Mouse (Mus musculus): Measurements from ENCODE around the gene Gsto2. TPM values are rescaled to one million over a fixed set of nuclear protein-coding genes. Genes with fewer than 3 reads are reported as not detected.

Gene Gsto2
- total RNA-seq, 2 experiments from 2014 or later, result 2.0 to 2.6 TPM

GRCm38 (mm10) chr19:47857957-47858942, 7.1 kb upstream of the Gsto2 start:
- DNase-seq, result no peak

DNA sequence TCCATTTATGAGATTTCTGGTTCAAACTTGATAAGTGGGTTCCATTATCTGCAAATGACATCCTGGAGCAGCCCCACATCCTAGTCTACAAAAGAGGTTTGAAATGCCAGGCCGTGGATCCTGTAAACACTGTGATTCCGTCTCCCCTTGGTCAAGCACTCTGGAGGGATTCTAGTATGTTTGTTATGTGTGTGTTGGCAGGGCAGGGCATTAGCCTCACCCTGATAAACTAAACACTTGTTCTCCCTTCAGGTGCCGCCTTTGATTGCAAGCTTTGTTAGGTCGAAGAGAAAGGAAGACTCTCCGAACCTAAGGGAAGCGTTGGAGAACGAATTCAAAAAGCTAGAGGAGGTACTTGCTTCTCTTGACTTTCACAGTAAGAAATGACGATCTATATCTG, 6.2 kb upstream of the Gsto2 start:
- DNase-seq, result no peak

DNA sequence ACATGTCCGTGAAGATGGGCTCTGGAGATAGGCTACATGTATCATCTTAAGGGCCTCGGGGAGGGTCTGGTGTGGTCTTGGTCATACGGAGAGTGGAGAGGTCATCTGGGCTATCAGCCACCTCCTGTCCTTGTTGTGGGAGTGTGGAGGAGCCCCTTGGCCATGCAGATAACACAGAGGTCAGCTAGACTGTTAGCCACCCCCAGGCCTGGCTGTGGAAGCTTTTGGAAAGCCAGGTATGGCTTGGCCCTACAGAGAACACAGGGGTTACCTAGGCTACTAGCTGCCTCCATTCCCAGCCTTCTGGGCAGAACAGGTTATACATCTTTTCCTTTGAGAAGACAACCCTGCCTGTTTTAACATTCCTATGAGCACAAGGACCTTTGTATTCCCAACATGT, 2.8 kb upstream of the Gsto2 start:
- no peak for DNase-seq

- DNase-seq, result no peak
Measured at GRCm38 (mm10) chr19:47864051-47864450, 1.3 kb upstream of the Gsto2 start.

DNA sequence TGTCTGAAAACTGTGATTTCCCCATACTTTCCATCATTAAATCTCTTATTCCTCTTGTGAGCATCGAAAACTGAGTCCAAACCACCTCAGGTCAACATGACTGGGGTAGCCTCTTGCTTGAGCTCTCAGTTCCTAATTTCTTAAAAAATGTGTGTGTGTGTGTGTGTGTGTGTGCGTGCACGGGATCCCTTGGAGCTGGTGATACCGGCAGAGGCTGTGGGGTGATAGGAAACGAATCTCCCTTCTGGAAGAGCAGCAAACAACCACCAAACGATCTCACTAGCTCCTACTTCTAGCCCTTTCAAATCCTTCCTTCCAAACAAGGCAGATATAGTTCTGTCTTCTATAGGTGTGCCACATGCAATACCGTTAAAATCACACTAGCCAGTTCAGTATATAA, 613 bp upstream of the Gsto2 start:
- no peak for DNase-seq

GRCm38 (mm10) chr19:47867628-47868175, 2.4 kb downstream of the Gsto2 start:
- no peak for DNase-seq

GRCm38 (mm10) chr19:47868951-47869350, 3.6 kb downstream of the Gsto2 start:
- DNase-seq, result no peak

DNA sequence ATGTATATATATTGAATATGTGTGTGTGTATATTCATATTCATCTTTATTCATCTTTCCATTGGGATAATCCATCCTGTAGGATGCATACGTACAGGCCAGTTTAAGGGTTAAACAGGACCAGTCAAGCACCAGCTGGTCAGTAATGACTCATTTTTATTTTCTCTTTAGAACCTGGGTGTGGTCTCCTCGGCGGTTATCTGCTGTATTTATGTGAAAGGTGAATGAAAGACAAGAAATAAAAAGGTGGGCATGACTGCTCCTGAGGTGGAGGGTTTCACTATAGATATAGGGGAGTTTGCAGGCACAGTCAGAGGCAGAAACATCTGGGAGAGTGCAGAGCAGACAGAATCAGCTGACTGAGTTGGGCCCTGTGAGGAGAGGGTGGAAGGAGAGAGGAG, 4.2 kb downstream of the Gsto2 start:
- no peak for DNase-seq

DNA sequence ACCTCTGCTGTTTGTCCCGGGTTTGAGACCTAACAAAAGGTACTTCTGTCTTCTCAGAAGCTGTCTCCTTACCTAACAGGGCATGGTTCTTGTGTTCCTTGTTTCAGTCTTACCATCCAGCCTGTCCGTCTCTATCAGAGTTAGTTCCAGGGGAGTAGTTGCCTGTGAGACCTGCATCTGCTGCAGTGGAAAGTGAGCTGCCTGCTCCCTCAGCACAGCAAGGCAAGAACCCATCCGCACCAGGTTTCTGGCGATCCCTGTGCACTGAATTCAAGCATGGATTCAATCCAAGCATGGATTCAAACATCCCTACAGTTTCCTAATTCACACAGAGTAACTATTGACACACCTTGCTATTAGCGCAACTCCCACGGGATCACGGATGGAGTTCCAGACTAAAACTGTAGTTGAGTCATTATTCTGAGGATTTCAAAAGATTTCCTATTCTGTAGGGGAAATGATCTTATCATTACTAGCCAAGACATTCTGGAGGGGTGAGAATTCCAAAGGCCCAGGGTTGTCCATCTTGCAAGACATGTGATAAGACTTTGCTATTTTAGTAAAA, 4.8 kb downstream of the Gsto2 start:
- no peak for DNase-seq

DNA sequence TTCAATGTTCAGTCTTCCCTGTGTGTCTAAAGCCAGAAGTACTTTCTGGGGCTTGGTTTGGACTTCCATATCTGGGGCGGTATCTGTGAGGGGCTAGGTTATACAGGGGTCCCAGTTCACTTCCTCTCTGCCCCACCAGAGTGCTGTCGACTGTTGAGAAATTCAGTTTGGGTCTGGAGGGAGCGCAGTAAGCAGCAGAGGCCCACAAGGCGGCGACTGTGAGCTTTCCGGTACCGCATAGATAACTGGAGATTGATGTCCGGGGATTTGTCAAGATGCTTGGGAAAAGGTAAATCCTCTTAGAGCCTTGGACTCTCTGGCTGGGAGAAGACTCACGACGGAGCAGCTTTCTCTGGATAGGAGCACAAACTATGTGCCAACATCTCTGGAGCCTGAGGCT, 6.2 kb downstream of the Gsto2 start:
- DNase-seq, result no peak

- no peak for DNase-seq
Measured at GRCm38 (mm10) chr19:47876252-47876651, 10.9 kb downstream of the Gsto2 start.

DNA sequence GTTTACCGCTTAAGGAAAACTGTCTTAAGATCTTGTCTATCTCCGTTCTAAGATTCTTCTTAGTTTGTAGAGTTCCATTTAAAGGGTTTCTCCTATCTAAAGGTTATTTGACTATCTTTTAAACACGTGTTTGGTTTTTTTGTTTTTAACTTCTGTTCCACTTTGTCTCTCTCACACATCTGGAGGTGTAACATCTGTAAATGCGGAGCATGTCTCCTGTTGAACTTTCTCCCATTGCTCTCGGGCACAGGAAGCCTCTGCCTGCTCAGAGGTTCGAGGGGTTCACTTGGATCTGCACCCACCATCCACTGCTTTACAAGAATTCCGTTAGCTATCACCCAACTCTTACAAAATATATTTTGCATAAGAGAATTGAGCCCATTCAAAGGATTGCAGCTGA, 16.2 kb downstream of the Gsto2 start:
- DNase-seq, result no peak

DNA sequence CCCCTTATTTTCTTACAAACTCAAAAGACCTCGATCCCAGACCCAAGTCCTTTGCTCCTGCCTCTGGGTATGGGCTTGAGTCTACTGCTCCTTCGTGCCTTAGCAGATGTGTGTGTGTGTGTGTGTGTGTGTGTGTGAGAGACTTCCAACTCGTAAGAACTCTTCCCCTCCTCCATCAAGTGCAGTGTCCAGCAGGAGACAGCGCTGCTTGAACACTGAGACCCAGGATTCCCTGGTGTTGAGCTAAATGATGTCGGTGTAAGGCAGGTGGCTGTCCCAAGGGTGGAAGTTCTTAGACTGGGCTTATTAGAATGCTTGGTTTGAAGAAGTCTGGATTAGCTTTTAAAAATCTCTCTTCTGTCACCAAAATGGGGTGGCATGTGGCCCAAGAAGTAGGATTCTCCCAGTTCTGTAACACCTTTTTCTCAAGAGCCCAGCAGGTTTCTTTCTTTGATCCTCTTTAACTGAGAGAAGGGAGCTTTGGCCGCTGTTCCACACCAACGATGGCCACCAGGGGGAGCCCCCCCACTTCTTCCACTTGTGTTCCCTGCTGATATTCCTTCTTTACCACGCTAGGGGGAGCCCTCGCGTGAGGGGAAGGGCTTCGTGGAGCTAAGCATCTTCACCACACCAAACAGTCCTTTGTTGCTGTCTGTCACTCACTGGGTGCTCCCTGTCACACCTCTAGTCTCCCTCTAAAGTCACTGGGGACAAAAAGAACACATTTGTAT, 17.0 kb downstream of the Gsto2 start:
- DNase-seq, result peak; percentile 74 to 92

GRCm38 (mm10) chr19:47882882-47883254, 17.5 kb downstream of the Gsto2 start:
- DNase-seq, result no peak

GRCm38 (mm10) chr19:47884296-47885085, 19.2 kb downstream of the Gsto2 start:
- no peak for DNase-seq

GRCm38 (mm10) chr19:47885191-47885743, 19.9 kb downstream of the Gsto2 start:
- peak; percentile 62 to 71 for DNase-seq

GRCm38 (mm10) chr19:47885886-47886285, 20.6 kb downstream of the Gsto2 start:
- no peak for DNase-seq

DNA sequence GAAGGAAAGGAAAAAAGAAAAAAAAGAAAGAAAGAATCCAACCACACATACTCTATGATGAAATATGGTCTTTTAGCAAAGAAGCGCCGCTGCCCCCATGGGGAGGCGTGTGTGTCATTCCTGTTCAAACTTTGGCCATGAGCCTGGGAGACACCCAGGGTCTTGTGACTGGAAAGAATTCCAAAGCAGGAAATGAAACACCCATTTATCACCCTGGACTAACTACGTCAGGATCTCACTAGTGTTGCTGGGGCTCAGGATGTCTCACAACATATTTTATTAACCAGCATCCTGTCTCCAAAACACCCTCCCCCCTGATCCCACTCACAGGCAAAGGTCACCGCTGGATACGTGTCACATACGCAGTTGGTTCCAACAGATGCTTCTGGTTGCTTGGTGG, 21.3 kb downstream of the Gsto2 start:
- DNase-seq, result peak; percentile 59 to 74

DNA sequence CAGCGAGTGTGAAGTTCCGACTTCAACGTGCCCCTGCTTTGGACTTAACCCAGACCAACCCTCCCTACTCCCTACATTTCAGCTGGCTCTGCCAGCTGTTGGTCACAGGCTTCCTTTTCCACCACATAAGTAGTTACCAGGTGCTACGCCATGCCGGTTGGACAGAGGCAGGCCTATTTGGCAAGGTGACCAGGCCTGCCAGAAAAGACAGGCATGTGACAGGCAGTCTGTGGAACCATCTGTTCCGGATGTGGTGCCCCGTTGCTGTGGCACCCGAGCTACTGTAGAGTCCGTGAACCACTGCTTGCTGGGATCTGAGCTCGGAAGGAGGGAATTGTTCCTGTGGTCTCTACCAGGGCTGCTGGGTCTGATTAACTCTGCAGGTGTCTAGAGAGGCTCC, 22.1 kb downstream of the Gsto2 start:
- DNase-seq, result peak; percentile 68 to 70

GRCm38 (mm10) chr19:47888037-47888436, 22.7 kb downstream of the Gsto2 start:
- no peak for DNase-seq

DNA sequence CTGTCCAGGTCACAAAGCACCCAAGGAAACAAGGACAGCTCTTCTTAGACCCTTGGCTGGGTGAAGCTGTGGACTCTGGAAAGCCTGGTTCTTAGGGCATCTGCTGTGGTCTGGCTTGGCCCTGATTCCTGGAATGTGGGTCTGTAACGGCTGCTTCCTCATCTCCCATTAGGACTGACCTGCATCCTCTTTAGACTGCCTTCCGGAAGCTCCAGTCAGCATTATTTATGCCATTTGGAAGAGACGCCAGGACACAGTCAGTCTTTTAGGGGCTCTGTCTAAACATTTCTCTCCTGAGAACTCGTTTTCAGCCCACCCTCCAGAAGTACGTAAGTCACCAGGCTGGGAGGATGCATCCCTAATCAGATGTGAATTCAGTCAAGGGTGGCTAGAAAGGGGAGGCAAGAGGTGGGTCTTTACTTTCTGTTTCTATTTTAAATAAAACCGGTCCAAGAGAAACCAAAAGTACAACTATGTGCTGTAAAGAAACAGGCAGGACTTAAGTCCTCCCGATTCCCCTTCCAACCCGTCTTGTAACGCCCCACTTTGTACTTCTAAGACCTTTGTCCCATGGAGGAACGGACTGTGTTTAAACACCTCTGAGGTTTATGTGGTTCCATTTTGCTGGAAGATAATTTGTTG, 25.3 kb downstream of the Gsto2 start:
- no peak for DNase-seq
